Mouse (Mus musculus) intestine, embryonic 15.5 days (tissue): Measurements from ENCODE around the gene Tango2. TPM values are rescaled to one million over a fixed set of nuclear protein-coding genes. Genes with fewer than 3 reads are reported as not detected.

Experiments
- ATAC-seq: fragments of 200-750 bp; cut with Nextera tagmentation; 2 replicates; pipeline ENCODE4 v1.8.0; 2017; ENCODE audit warnings: moderate TSS enrichment, moderate library complexity
- H3K27ac ChIP-seq: fragments of 300-500 bp; sonication (generic); 2 replicates; pipeline ENCODE4 v1.5.1; 2015; ENCODE audit warnings: mild to moderate bottlenecking, inconsistent platforms
- H3K27me3 ChIP-seq: fragments of 300-500 bp; sonication (generic); replicated peaks from 2 replicates; pipeline ENCODE4 v1.6.1; 2015; ENCODE audit warnings: inconsistent platforms
- H3K36me3 ChIP-seq: fragments of 300-500 bp; sonication (generic); 2 replicates; pipeline ENCODE4 v1.6.1; 2015; ENCODE audit warnings: inconsistent platforms
- H3K4me1 ChIP-seq: fragments of 300-500 bp; sonication (generic); replicated peaks from 2 replicates; pipeline ENCODE4 v1.6.1; 2015; ENCODE audit warnings: inconsistent platforms
- H3K4me2 ChIP-seq: fragments of 300-500 bp; sonication (generic); replicated peaks from 2 replicates; pipeline ENCODE4 v1.6.1; 2015; ENCODE audit warnings: mild to moderate bottlenecking, inconsistent platforms
- H3K4me3 ChIP-seq: fragments of 300-500 bp; sonication (generic); replicated peaks from 2 replicates; pipeline ENCODE4 v1.5.1; 2015; ENCODE audit warnings: inconsistent platforms
- H3K9ac ChIP-seq: fragments of 300-500 bp; sonication (generic); 2 replicates; pipeline ENCODE4 v1.6.1; 2015; ENCODE audit warnings: inconsistent platforms
- H3K9me3 ChIP-seq: fragments of 300-500 bp; sonication (generic); 2 replicates; pipeline ENCODE4 v1.6.1; 2016; ENCODE audit warnings: inconsistent platforms
- WGBS: fragments of 180-500 bp; shearing (Covaris S2); methylation state at CpG from one replicate; pipeline ENCODE4 v1.1.7; 2015; 5-methylcytosine and 5-hydroxymethylcytosine counted together
- polyA plus RNA-seq: library from polyadenylated mRNA; unstranded; fragments of >200 nt; fragmentation: Nextera tagmentation; extraction: Ambion mirVana; gene quantifications from 2 replicates; pipeline ENCODE4 v1.2.1, GENCODE M21; 2015

Tango2 gene
- polyA plus RNA-seq, 1 experiment from 2014 or later: 43.0 TPM

GRCm38 (mm10) chr16:18379338-18380001 lies 31.6 kb upstream of the Tango2 start:
- Histone ChIP-seq H3K4me3 (no peak overlapping the region), H3K27me3 (no peaks in the 10 kb centered on the region), H3K4me2 (no peak overlapping the region), H3K9me3 (no peaks in the 10 kb centered on the region), H3K4me1 (peaks cover 24% of the 10 kb centered on the region; the same call in 1 of the 2 replicates), H3K27ac (no peak overlapping the region), H3K9ac (no peak overlapping the region), H3K36me3 (no peaks in the 10 kb centered on the region)
- no peak for ATAC-seq
- WGBS: 83% methylated on average over 8 of the region's 8 CpGs

- H3K27me3 ChIP-seq: no peaks in the 10 kb centered on the region
- no peaks in the 10 kb centered on the region for H3K36me3 ChIP-seq
- peaks cover 20% of the 10 kb centered on the region; the same call in 1 of the 2 replicates for H3K4me1 ChIP-seq
- no peak for ATAC-seq
- WGBS: 41% methylated on average over 1 of the region's 1 CpGs
- no peak overlapping the region for H3K4me3 ChIP-seq
- H3K4me2 ChIP-seq: no peak overlapping the region
- no peaks in the 10 kb centered on the region for H3K9me3 ChIP-seq
- no peak overlapping the region for H3K9ac ChIP-seq
- no peak overlapping the region for H3K27ac ChIP-seq
These were observed 30.6 kb upstream of the Tango2 start for GRCm38 (mm10) chr16:18378489-18378888.

- 0 out of 2 replicates have a peak, but pooled peaks cover 16% of the 10 kb centered on the region for H3K4me1 ChIP-seq
- no peaks in the 10 kb centered on the region for H3K36me3 ChIP-seq
- no peak overlapping the region for H3K4me2 ChIP-seq
- H3K9me3 ChIP-seq: no peaks in the 10 kb centered on the region
- H3K4me3 ChIP-seq: no peak overlapping the region
- H3K9ac ChIP-seq: no peak overlapping the region
- WGBS: 32% methylated on average over 3 of the region's 3 CpGs
- H3K27me3 ChIP-seq: no peaks in the 10 kb centered on the region
- no peak overlapping the region; the same call in 1 of the 2 replicates for H3K27ac ChIP-seq
- peak; percentile 61; the same call in 1 of the 2 replicates for ATAC-seq
These were observed 29.3 kb upstream of the Tango2 start for GRCm38 (mm10) chr16:18377203-18377602.

GRCm38 (mm10) chr16:18376297-18376954 lies 28.5 kb upstream of the Tango2 start:
- Histone ChIP-seq H3K9ac (no peak overlapping the region), H3K4me3 (no peak overlapping the region), H3K27ac (no peak overlapping the region), H3K27me3 (no peaks in the 10 kb centered on the region), H3K4me2 (no peak overlapping the region), H3K4me1 (0 out of 2 replicates have a peak, but pooled peaks cover 8% of the 10 kb centered on the region), H3K9me3 (no peaks in the 10 kb centered on the region), H3K36me3 (no peaks in the 10 kb centered on the region)
- WGBS: 66% methylated on average over 7 of the region's 7 CpGs
- ATAC-seq: peak; percentile 34

GRCm38 (mm10) chr16:18373632-18374031 lies 25.7 kb upstream of the Tango2 start:
- no peak overlapping the region for H3K4me2 ChIP-seq
- ATAC-seq: no peak
- WGBS: 89% methylated on average over 4 of the region's 4 CpGs

GRCm38 (mm10) chr16:18370197-18370596 lies 22.3 kb upstream of the Tango2 start:
- Histone ChIP-seq H3K9me3 (no peaks in the 10 kb centered on the region), H3K4me2 (no peak overlapping the region), H3K27ac (no peak overlapping the region), H3K9ac (no peak overlapping the region), H3K36me3 (no peaks in the 10 kb centered on the region), H3K4me1 (no peaks in the 10 kb centered on the region), H3K4me3 (no peak overlapping the region), H3K27me3 (no peaks in the 10 kb centered on the region)
- ATAC-seq: no peak
- WGBS: 85% methylated on average over 3 of the region's 3 CpGs

More at GRCm38 (mm10) chr16:18373632-18374031, 25.7 kb upstream of the Tango2 start:
- no peaks in the 10 kb centered on the region for H3K27me3 ChIP-seq
- H3K4me3 ChIP-seq: no peak overlapping the region
- H3K9me3 ChIP-seq: no peaks in the 10 kb centered on the region
- H3K27ac ChIP-seq: no peak overlapping the region
- H3K36me3 ChIP-seq: no peaks in the 10 kb centered on the region
- 0 out of 2 replicates have a peak, but pooled peaks cover 6% of the 10 kb centered on the region for H3K4me1 ChIP-seq
- no peak overlapping the region for H3K9ac ChIP-seq

GRCm38 (mm10) chr16:18366849-18367248 lies 18.9 kb upstream of the Tango2 start:
- Histone ChIP-seq H3K4me2 (no peak overlapping the region), H3K9ac (no peak overlapping the region), H3K27me3 (no peaks in the 10 kb centered on the region), H3K4me1 (no peaks in the 10 kb centered on the region), H3K27ac (no peak overlapping the region), H3K4me3 (no peak overlapping the region), H3K36me3 (no peaks in the 10 kb centered on the region), H3K9me3 (no peaks in the 10 kb centered on the region)
- ATAC-seq: no peak
- 86% methylated on average over 4 of the region's 4 CpGs for WGBS

GRCm38 (mm10) chr16:18362948-18363347 lies 15.0 kb upstream of the Tango2 start:
- Histone ChIP-seq H3K9ac (no peak overlapping the region), H3K4me2 (no peak overlapping the region), H3K27ac (no peak overlapping the region), H3K9me3 (no peaks in the 10 kb centered on the region), H3K36me3 (no peaks in the 10 kb centered on the region), H3K4me3 (no peak overlapping the region), H3K4me1 (no peaks in the 10 kb centered on the region), H3K27me3 (no peaks in the 10 kb centered on the region)
- 72% methylated on average over 8 of the region's 8 CpGs for WGBS
- ATAC-seq: no peak

- ATAC-seq: peak; percentile 43; the same call in 1 of the 2 replicates
- WGBS: 70% methylated on average over 6 of the region's 6 CpGs
- H3K27ac ChIP-seq: no peak overlapping the region
These were observed 12.4 kb upstream of the Tango2 start for GRCm38 (mm10) chr16:18360151-18360805.

GRCm38 (mm10) chr16:18357977-18358376 lies 10.1 kb upstream of the Tango2 start:
- peak; percentile 39; the same call in 1 of the 2 replicates for ATAC-seq
- WGBS: 76% methylated on average over 6 of the region's 6 CpGs

More at GRCm38 (mm10) chr16:18360151-18360805, 12.4 kb upstream of the Tango2 start:
- Histone ChIP-seq H3K36me3 (no peaks in the 10 kb centered on the region), H3K9ac (no peak overlapping the region), H3K4me2 (no peak overlapping the region), H3K27me3 (no peaks in the 10 kb centered on the region), H3K9me3 (no peaks in the 10 kb centered on the region), H3K4me1 (no peaks in the 10 kb centered on the region), H3K4me3 (no peak overlapping the region)

GRCm38 (mm10) chr16:18356961-18357360 lies 9.1 kb upstream of the Tango2 start:
- no peak for ATAC-seq
- H3K36me3 ChIP-seq: no peaks in the 10 kb centered on the region

More at GRCm38 (mm10) chr16:18357977-18358376, 10.1 kb upstream of the Tango2 start:
- H3K4me2 ChIP-seq: no peak overlapping the region
- no peaks in the 10 kb centered on the region for H3K27me3 ChIP-seq
- no peak overlapping the region for H3K9ac ChIP-seq
- no peaks in the 10 kb centered on the region for H3K4me1 ChIP-seq
- no peaks in the 10 kb centered on the region for H3K9me3 ChIP-seq
- H3K27ac ChIP-seq: no peak overlapping the region
- no peaks in the 10 kb centered on the region for H3K36me3 ChIP-seq
- H3K4me3 ChIP-seq: no peak overlapping the region

GRCm38 (mm10) chr16:18353106-18353505 lies 5.2 kb upstream of the Tango2 start:
- Histone ChIP-seq H3K4me3 (no peak overlapping the region), H3K36me3 (no peaks in the 10 kb centered on the region), H3K27me3 (peaks cover 12% of the 10 kb centered on the region), H3K9me3 (no peaks in the 10 kb centered on the region), H3K4me1 (0 out of 2 replicates have a peak, but pooled peaks cover 3% of the 10 kb centered on the region), H3K4me2 (no peak overlapping the region), H3K27ac (no peak overlapping the region), H3K9ac (no peak overlapping the region)
- ATAC-seq: no peak
- WGBS: 82% methylated on average over 1 of the region's 1 CpGs

More at GRCm38 (mm10) chr16:18356961-18357360, 9.1 kb upstream of the Tango2 start:
- no peak overlapping the region for H3K9ac ChIP-seq
- no peak overlapping the region for H3K27ac ChIP-seq
- no peaks in the 10 kb centered on the region for H3K27me3 ChIP-seq
- H3K4me2 ChIP-seq: no peak overlapping the region
- H3K4me1 ChIP-seq: no peaks in the 10 kb centered on the region
- H3K9me3 ChIP-seq: no peaks in the 10 kb centered on the region
- WGBS: 88% methylated on average over 1 of the region's 1 CpGs
- H3K4me3 ChIP-seq: no peak overlapping the region
